Mouse (Mus musculus): ENCODE measurements around the gene Zscan4-ps2. TPM values are rescaled to one million over a fixed set of nuclear protein-coding genes. Genes with fewer than 3 reads are reported as not detected.
"Not testable (repeated sequence)": the region's sequence is repeated elsewhere in the genome, so short reads cannot be mapped to it uniquely, and the experiment has no call there.

Gene Zscan4-ps2
- not detected in 2 replicates for polyA plus RNA-seq (2012; ENCODE audit: insufficient read depth, insufficient read length, low replicate concordance, missing spikeins)

DNA sequence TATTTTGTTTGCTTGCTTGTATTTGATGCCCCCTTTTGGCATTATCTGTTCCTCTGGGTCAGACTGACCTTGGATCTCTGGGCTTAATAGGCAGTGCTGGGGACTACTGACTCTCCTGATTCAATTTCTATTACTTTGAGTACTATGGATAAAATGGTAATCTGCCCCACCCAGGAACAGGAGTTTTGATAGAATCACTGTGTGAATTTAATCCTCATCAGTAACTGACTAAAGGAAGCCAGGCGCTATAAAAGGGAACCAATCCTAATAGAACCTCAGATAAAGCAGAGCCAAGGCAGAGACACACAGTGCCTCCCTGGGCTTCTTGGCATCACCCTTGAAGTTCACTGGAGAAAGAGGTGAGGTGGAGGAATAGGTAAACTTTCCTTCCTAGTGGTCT, at the start of gene Zscan4-ps2:
Gene Zscan4-ps2 (plus strand): TSS at position 301 of the 400 bp plus-strand sequence.
- H3K4me3 ChIP-seq (ENCODE audit: insufficient read depth, low read depth, low read length); H3K4me1 ChIP-seq (ENCODE audit: control insufficient read depth, insufficient read depth, low read length); H3K27ac ChIP-seq (ENCODE audit: insufficient read depth, low read depth, low read length): not testable (repeated sequence)
- 86% methylated on average over 1 of the region's 1 CpGs for WGBS

Other genes starting within 250 kb of the Zscan4-ps2 start
- not detected in 2 replicates for gene Zscan4e, start 203.6 kb upstream of the Zscan4-ps2 start, polyA plus RNA-seq (2012; ENCODE audit: insufficient read depth, insufficient read length, low replicate concordance, missing spikeins)
- not detected in 2 replicates for gene Zscan4f, start 116.4 kb upstream of the Zscan4-ps2 start, polyA plus RNA-seq (2012; ENCODE audit: insufficient read depth, insufficient read length, low replicate concordance, missing spikeins)
- gene Zscan4-ps3, start 95.0 kb downstream of the Zscan4-ps2 start, polyA plus RNA-seq (2012; ENCODE audit: insufficient read depth, insufficient read length, low replicate concordance, missing spikeins) = not detected in 2 replicates
- not detected in 2 replicates for gene Vmn1r72, start 165.8 kb downstream of the Zscan4-ps2 start, polyA plus RNA-seq (2012; ENCODE audit: insufficient read depth, insufficient read length, low replicate concordance, missing spikeins)
- not detected in 2 replicates for gene Vmn1r73, start 216.0 kb downstream of the Zscan4-ps2 start, polyA plus RNA-seq (2012; ENCODE audit: insufficient read depth, insufficient read length, low replicate concordance, missing spikeins)

All from olfactory bulb, adult 2 months (tissue).